Mouse (Mus musculus) MEL (cell line): ENCODE results near the gene Kmo. TPM values are rescaled to one million over a fixed set of nuclear protein-coding genes. Genes with fewer than 3 reads are reported as not detected.

ENCODE experiments used
- DNase-seq: peaks from one replicate; pipeline ENCODE4 v3.0.0; 2011; ENCODE audit warnings: low read depth, low spot score
- H3K27ac ChIP-seq: 2 replicates; pipeline ENCODE4 v1.5.1; 2012; ENCODE audit warnings: low read depth, mild to moderate bottlenecking, control low read depth, low read length, moderate library complexity; ENCODE audit not compliant: control insufficient read depth
- H3K27me3 ChIP-seq, 2 experiments: fragments of 150-350 bp in 1 of 2; sonication (generic) in 1 of 2; 2 replicates each; pipeline ENCODE4 v1.6.1; 2012; ENCODE audit warnings: low read length in 2 of 2, mild to moderate bottlenecking in 2 of 2, improper control_type of control experiment in 1 of 2, moderate library complexity in 1 of 2; ENCODE audit not compliant: insufficient read depth in 2 of 2, control insufficient read depth in 1 of 2
- H3K36me3 ChIP-seq, 2 experiments: 2 replicates each; pipeline ENCODE4 v1.6.1; 2012 to 2014; ENCODE audit warnings: low read length in 2 of 2, improper control_type of control experiment in 1 of 2, inconsistent platforms in 1 of 2, mild to moderate bottlenecking in 1 of 2; ENCODE audit not compliant: insufficient read depth in 2 of 2, control insufficient read depth in 1 of 2
- H3K4me1 ChIP-seq, 2 experiments: fragments of 150-350 bp in 1 of 2; sonication (generic) in 1 of 2; 2 replicates each; pipeline ENCODE4 v1.6.1; 2012; ENCODE audit warnings: low read length in 2 of 2, improper control_type of control experiment in 1 of 2, mild to moderate bottlenecking in 1 of 2; ENCODE audit not compliant: insufficient read depth in 2 of 2, control insufficient read depth in 1 of 2
- H3K4me3 ChIP-seq, 2 experiments: fragments of 150-350 bp in 1 of 2; sonication (generic) in 1 of 2; 2 replicates each; pipeline ENCODE4 v1.5.1; 2012; ENCODE audit warnings: low read depth in 2 of 2, low read length in 2 of 2, mild to moderate bottlenecking in 2 of 2, moderate library complexity in 2 of 2, control low read depth in 1 of 2, improper control_type of control experiment in 1 of 2; ENCODE audit not compliant: control insufficient read depth in 1 of 2, insufficient read depth in 1 of 2
- H3K79me2 ChIP-seq: 2 replicates; pipeline ENCODE4 v1.6.1; 2012; ENCODE audit warnings: mild to moderate bottlenecking, low read length, moderate library complexity; ENCODE audit not compliant: control insufficient read depth, poor library complexity, insufficient read depth
- H3K9ac ChIP-seq: 2 replicates; pipeline ENCODE4 v1.6.1; 2012; ENCODE audit warnings: low read depth, mild to moderate bottlenecking, control low read depth, low read length, moderate library complexity; ENCODE audit not compliant: control insufficient read depth, poor library complexity, severe bottlenecking
- H3K9me3 ChIP-seq: fragments of 150-350 bp; sonication (generic); replicated peaks from 2 replicates; pipeline ENCODE4 v1.6.1; 2012; ENCODE audit warnings: mild to moderate bottlenecking, low read length, improper control_type of control experiment, moderate library complexity; ENCODE audit not compliant: insufficient read depth
- BHLHE40 ChIP-seq: IDR thresholded peaks from 2 replicates; pipeline ENCODE4 v1.6.1; 2012; ENCODE audit warnings: low read depth, mild to moderate bottlenecking, inconsistent platforms, low read length, improper control_type of control experiment, borderline replicate concordance
- CHD1 ChIP-seq: IDR thresholded peaks from 2 replicates; pipeline ENCODE4 v1.6.1; 2012; ENCODE audit warnings: low read depth, mild to moderate bottlenecking, inconsistent platforms, low read length, improper control_type of control experiment
- CHD2 ChIP-seq: IDR thresholded peaks from 2 replicates; pipeline ENCODE4 v1.6.1; 2011; ENCODE audit warnings: low read length, improper control_type of control experiment
- CTCF ChIP-seq, 3 experiments: IDR thresholded peaks in 2 of 3; conservative IDR thresholded peaks in 1 of 3; 2 replicates each; pipeline ENCODE4 v1.5.1; 2011 to 2012; ENCODE audit warnings: low read length in 3 of 3, low read depth in 2 of 3, mild to moderate bottlenecking in 2 of 3, improper control_type of control experiment in 1 of 3, inconsistent platforms in 1 of 3, mixed read lengths in 1 of 3, moderate library complexity in 1 of 3; ENCODE audit not compliant: control insufficient read depth in 1 of 3, insufficient read depth in 1 of 3, poor library complexity in 1 of 3, severe bottlenecking in 1 of 3
- E2F4 ChIP-seq: IDR thresholded peaks from 2 replicates; pipeline ENCODE4 v1.6.1; 2011; ENCODE audit warnings: low read depth, low read length, improper control_type of control experiment, borderline replicate concordance
- ELF1 ChIP-seq: IDR thresholded peaks from 2 replicates; pipeline ENCODE4 v1.6.1; 2014; ENCODE audit warnings: low read depth, mild to moderate bottlenecking, inconsistent platforms, low read length, improper control_type of control experiment, moderate library complexity
- GATA1 ChIP-seq: IDR thresholded peaks from 2 replicates; pipeline ENCODE4 v1.6.1; 2011; ENCODE audit warnings: low read depth, low read length, improper control_type of control experiment
- MAFK ChIP-seq: IDR thresholded peaks from 2 replicates; pipeline ENCODE4 v1.6.1; 2011; ENCODE audit warnings: low read depth, mild to moderate bottlenecking, low read length, improper control_type of control experiment, borderline replicate concordance
- MAX ChIP-seq: IDR thresholded peaks from 2 replicates; pipeline ENCODE4 v1.6.1; 2011; ENCODE audit warnings: low read length, improper control_type of control experiment
- MXI1 ChIP-seq: IDR thresholded peaks from 2 replicates; pipeline ENCODE4 v1.6.1; 2011; ENCODE audit warnings: mild to moderate bottlenecking, low read depth, low read length, improper control_type of control experiment
- MYB ChIP-seq: IDR thresholded peaks from 2 replicates; pipeline ENCODE4 v1.6.1; 2011; ENCODE audit warnings: mild to moderate bottlenecking, low read depth, low read length, improper control_type of control experiment
- NELFE ChIP-seq: IDR thresholded peaks from 2 replicates; pipeline ENCODE4 v1.6.1; 2011; ENCODE audit warnings: low read depth, low read length, improper control_type of control experiment
- NRF1 ChIP-seq: IDR thresholded peaks from 2 replicates; pipeline ENCODE4 v1.6.1; 2014; ENCODE audit warnings: low read depth, mild to moderate bottlenecking, inconsistent platforms, low read length, improper control_type of control experiment, moderate library complexity; ENCODE audit not compliant: poor library complexity, insufficient read depth, severe bottlenecking
- POLR2AphosphoS2 ChIP-seq: IDR thresholded peaks from 2 replicates; pipeline ENCODE4 v1.6.1; 2011; ENCODE audit warnings: low read length, improper control_type of control experiment
- POLR2AphosphoS5 ChIP-seq: IDR thresholded peaks from 2 replicates; pipeline ENCODE4 v1.6.1; 2012; ENCODE audit warnings: low read depth, borderline replicate concordance, mild to moderate bottlenecking, inconsistent platforms, low read length, moderate library complexity, mixed read lengths
- RCOR1 ChIP-seq: IDR thresholded peaks from 2 replicates; pipeline ENCODE4 v1.6.1; 2012; ENCODE audit warnings: low read depth, mild to moderate bottlenecking, inconsistent platforms, low read length, improper control_type of control experiment
- TBP ChIP-seq: IDR thresholded peaks from 2 replicates; pipeline ENCODE4 v1.8.0; 2011; ENCODE audit warnings: low read depth, low read length, improper control_type of control experiment
- ZMIZ1 ChIP-seq: IDR thresholded peaks from 2 replicates; pipeline ENCODE4 v1.6.1; 2012; ENCODE audit warnings: low read depth, mild to moderate bottlenecking, inconsistent platforms, low read length, improper control_type of control experiment, moderate library complexity
- ZNF384 ChIP-seq: IDR thresholded peaks from 2 replicates; pipeline ENCODE4 v1.6.1; 2012; ENCODE audit warnings: low read depth, mild to moderate bottlenecking, inconsistent platforms, low read length, improper control_type of control experiment
- polyA plus RNA-seq, 2 experiments: library from polyadenylated mRNA; stranded (reverse) in 1 of 2; unstranded in 1 of 2; fragments of >175 nt in 1 of 2; fragments of >200 nt in 1 of 2; gene quantifications; 2 replicates each; pipeline versions ENCODE4 v1.2.1 to v1.2.4; 2012; ENCODE audit warnings: low replicate concordance in 2 of 2, low read depth in 1 of 2; ENCODE audit not compliant: insufficient read length in 2 of 2, insufficient read depth in 1 of 2, missing spikeins in 1 of 2
- total RNA-seq: library from RNA; depleted of rRNA; stranded (reverse); fragments of 300-350 nt; gene quantifications from 2 replicates; pipeline ENCODE4 v1.2.3, GENCODE M21; 2012

Gene Kmo
- total and polyA plus RNA-seq, 3 experiments, result 0.27 to 1.6 TPM; not detected in 1

DNA sequence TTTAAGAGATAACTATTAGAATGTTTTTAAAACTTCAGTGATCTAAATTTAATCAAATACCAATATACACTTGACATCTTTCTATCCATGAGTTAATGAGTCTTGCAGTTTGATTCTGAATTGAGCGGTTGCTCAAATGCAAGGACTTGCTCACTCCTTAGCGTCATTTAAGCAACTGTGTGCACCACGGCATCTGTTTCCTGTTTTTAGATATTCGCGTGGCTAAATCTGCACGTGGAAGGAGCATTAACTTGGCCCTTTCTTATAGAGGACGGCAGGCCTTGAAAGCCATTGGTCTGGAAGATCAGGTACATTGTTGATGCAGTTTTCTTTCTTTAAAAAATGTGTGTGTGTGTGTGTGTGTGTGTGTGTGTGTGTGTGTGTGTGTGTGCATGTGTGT is 17.5 kb downstream of the Kmo start:
- Histone ChIP-seq H3K4me1 (no peaks in the 10 kb centered on the region), H3K27me3 (no peaks in the 10 kb centered on the region), H3K9ac (no peak overlapping the region), H3K36me3 (no peaks in the 10 kb centered on the region), H3K9me3 (no peaks in the 10 kb centered on the region), H3K4me3 (no peak overlapping the region), H3K79me2 (no peaks in the 10 kb centered on the region), H3K27ac (no peak overlapping the region)
- DNase-seq, result no peak
- no peak for TF ChIP-seq ZNF384
- no peak for TF ChIP-seq MYB
- TF ChIP-seq CHD1, result no peak
- TF ChIP-seq GATA1, result no peak
- TF ChIP-seq ZMIZ1, result no peak
- no peak for TF ChIP-seq MXI1
- no peak for TF ChIP-seq BHLHE40

- H3K4me1 ChIP-seq, result peaks cover 0 to 4% of the 10 kb centered on the region in 2 experiments; a peak in 3 of 4 replicates
- 0 out of 4 replicates have a peak, but pooled peaks cover 0 to 3% of the 10 kb centered on the region in 2 experiments for H3K36me3 ChIP-seq
- no peaks in the 10 kb centered on the region for H3K27me3 ChIP-seq
- H3K27ac ChIP-seq, result no peak overlapping the region
- DNase-seq, result no peak
- no peaks in the 10 kb centered on the region for H3K9me3 ChIP-seq
- no peaks in the 10 kb centered on the region for H3K79me2 ChIP-seq
- no peak overlapping the region for H3K9ac ChIP-seq
- TF ChIP-seq RCOR1, result no peak
- TF ChIP-seq CTCF (IDR thresholded peaks at IDR 0.05 in 2 of 3, conservative IDR thresholded peaks at IDR 0.05 in 1 of 3; ENCODE audit: control insufficient read depth in 1 of 3, insufficient read depth in 1 of 3, low read depth in 2 of 3, low read length in 3 of 3, poor library complexity in 1 of 3, severe bottlenecking in 1 of 3), result no peak
- no peak for TF ChIP-seq BHLHE40
- no peak for TF ChIP-seq POLR2AphosphoS2
- TF ChIP-seq GATA1, result no peak
- no peak for TF ChIP-seq POLR2AphosphoS5
- TF ChIP-seq E2F4, result no peak
- no peak overlapping the region for H3K4me3 ChIP-seq
Observed at GRCm38 (mm10) chr1:175639072-175639471, 18.9 kb downstream of the Kmo start.

GRCm38 (mm10) chr1:175640435-175641150 is 20.4 kb downstream of the Kmo start:
- H3K27me3 ChIP-seq, result no peaks in the 10 kb centered on the region
- H3K36me3 ChIP-seq, result 0 out of 4 replicates have a peak, but pooled peaks cover 0 to 3% of the 10 kb centered on the region in 2 experiments
- no peaks in the 10 kb centered on the region for H3K79me2 ChIP-seq
- TF ChIP-seq BHLHE40 (no peak), ELF1 (no peak), TBP (no peak), MAX (no peak), RCOR1 (no peak), CHD2 (no peak), MAFK (no peak), NELFE (no peak), NRF1 (no peak), CTCF (IDR thresholded peaks at IDR 0.05 in 2 of 3, conservative IDR thresholded peaks at IDR 0.05 in 1 of 3; ENCODE audit: control insufficient read depth in 1 of 3, insufficient read depth in 1 of 3, low read depth in 2 of 3, low read length in 3 of 3, poor library complexity in 1 of 3, severe bottlenecking in 1 of 3) (no peak)
- H3K9me3 ChIP-seq, result no peaks in the 10 kb centered on the region
- no peak overlapping the region for H3K9ac ChIP-seq
- H3K4me1 ChIP-seq, result peaks cover 0 to 4% of the 10 kb centered on the region in 2 experiments; a peak in 3 of 4 replicates
- H3K27ac ChIP-seq, result no peak overlapping the region
- H3K4me3 ChIP-seq, result no peak overlapping the region
- DNase-seq, result no peak
